ENCODE assay signal across 8 mouse cellular contexts in genomic region chr2:18064356-18064858, GRCm38 (mm10). TPM values are rescaled to one million over a fixed set of nuclear protein-coding genes. Genes with fewer than 3 reads are reported as not detected.
DNase-seq lines count a peak whose midpoint lies in the region; ATAC-seq lines count a peak whose summit lies in the region.

No protein-coding gene starts in this region.

- H3K4me3 ChIP-seq in embryonic facial prominence, embryonic 10.5 days: peak overlapping the region; percentile 92
- H3K4me3 ChIP-seq in limb, embryonic 12.5 days (replicated peaks): peak overlapping the region; percentile 81
- H3K4me3 ChIP-seq in midbrain, embryonic 14.5 days (replicated peaks; ENCODE audit: low read depth, low read length): peak overlapping the region; percentile 81

- peak overlapping the region; percentile 100 for H3K27ac ChIP-seq in embryonic facial prominence, embryonic 10.5 days (replicated peaks)
- peak overlapping the region; percentile 100 for H3K27ac ChIP-seq in limb, embryonic 12.5 days
- peak overlapping the region; percentile 100 for H3K27ac ChIP-seq in midbrain, embryonic 14.5 days (replicated peaks; ENCODE audit: low read depth, low read length)

- peak; percentile 96 for ATAC-seq in limb, embryonic 12.5 days (ENCODE audit: insufficient number of reproducible peaks, insufficient read depth, low FRiP score, low TSS enrichment, low read depth)
- ATAC-seq in midbrain, embryonic 14.5 days (ENCODE audit: low FRiP score, low TSS enrichment): peak; percentile 95

- H3K9ac ChIP-seq in limb, embryonic 12.5 days (replicated peaks): peak overlapping the region; percentile 99
- H3K9ac ChIP-seq in midbrain, embryonic 14.5 days (replicated peaks; ENCODE audit: low read length): peak overlapping the region; percentile 92

- H3K27me3 ChIP-seq in embryonic facial prominence, embryonic 10.5 days (replicated peaks; ENCODE audit: low read depth, poor library complexity, severe bottlenecking): no peaks in the 10 kb centered on the region
- H3K27me3 ChIP-seq in limb, embryonic 12.5 days: no peaks in the 10 kb centered on the region
- H3K27me3 ChIP-seq in midbrain, embryonic 14.5 days (ENCODE audit: control insufficient read depth, insufficient read depth, low read length): no peaks in the 10 kb centered on the region

- peaks cover 27% of the 10 kb centered on the region for H3K36me3 ChIP-seq in embryonic facial prominence, embryonic 10.5 days (replicated peaks)
- H3K36me3 ChIP-seq in limb, embryonic 12.5 days: peaks cover 8% of the 10 kb centered on the region
- H3K36me3 ChIP-seq in midbrain, embryonic 14.5 days (ENCODE audit: control insufficient read depth, insufficient read depth, low read length): peaks cover 10% of the 10 kb centered on the region

- 0% methylated on average over 58 of the region's 58 CpGs for WGBS in embryonic facial prominence, embryonic 10.5 days
- under 1% methylated on average over 47 of the region's 58 CpGs for WGBS in limb, embryonic 12.5 days
- WGBS in midbrain, embryonic 14.5 days: under 1% methylated on average over 36 of the region's 58 CpGs

- H3K9me3 ChIP-seq in embryonic facial prominence, embryonic 10.5 days: no peaks in the 10 kb centered on the region
- no peaks in the 10 kb centered on the region for H3K9me3 ChIP-seq in limb, embryonic 12.5 days
- H3K9me3 ChIP-seq in midbrain, embryonic 14.5 days (ENCODE audit: control insufficient read depth, low read length): no peaks in the 10 kb centered on the region

- H3K4me1 ChIP-seq in embryonic facial prominence, embryonic 10.5 days: peaks cover 44% of the 10 kb centered on the region
- H3K4me1 ChIP-seq in limb, embryonic 12.5 days (replicated peaks): peaks cover 12% of the 10 kb centered on the region
- H3K4me1 ChIP-seq in midbrain, embryonic 14.5 days (ENCODE audit: control insufficient read depth, insufficient read depth, low read length): peaks cover 8% of the 10 kb centered on the region

- DNase-seq in layer of hippocampus, adult 11-12 months (ENCODE audit: low spot score): peak; percentile 92
- no peak for DNase-seq in layer of hippocampus, adult 9-10 months (ENCODE audit: low spot score)
- peak; percentile 97 for DNase-seq in embryonic facial prominence, embryonic 10.5 days (ENCODE audit: low spot score)
- peak; percentile 100 for DNase-seq in heart, adult 11 months
- DNase-seq in kidney, adult 18-20 months: peak; percentile 91
- DNase-seq in midbrain, embryonic 14.5 days: peak; percentile 97
- peak; percentile 87 to 89 for DNase-seq in spleen, adult 18-20 months

- peak overlapping the region; percentile 91 for H3K4me2 ChIP-seq in limb, embryonic 12.5 days
- peak overlapping the region; percentile 86 for H3K4me2 ChIP-seq in midbrain, embryonic 14.5 days (ENCODE audit: low read length)

RNA-seq across cellular contexts. Expression of gene Mllt10, which starts 9.4 kb away (rescaled TPM):
- 64.4 and 65.5 TPM in 2 replicates for polyA plus RNA-seq in embryonic facial prominence, embryonic 10.5 days (2016; fragmentation: Nextera tagmentation; extraction: Ambion mirVana)
- polyA plus RNA-seq in limb, embryonic 12.5 days (2016; fragmentation: Nextera tagmentation; extraction: Ambion mirVana): 67.7 and 77.6 TPM in 2 replicates
- polyA plus RNA-seq in midbrain, embryonic 14.5 days (2014; fragmentation: Nextera tagmentation; extraction: Ambion mirVana): 33.5 and 40.1 TPM in 2 replicates

RNA-seq across cellular contexts. Expression of gene Skida1, which starts 15.6 kb away (rescaled TPM):
- polyA plus RNA-seq in embryonic facial prominence, embryonic 10.5 days (2016; fragmentation: Nextera tagmentation; extraction: Ambion mirVana): 15.5 and 16.6 TPM in 2 replicates
- polyA plus RNA-seq in limb, embryonic 12.5 days (2016; fragmentation: Nextera tagmentation; extraction: Ambion mirVana): 13.9 and 14.0 TPM in 2 replicates
- polyA plus RNA-seq in midbrain, embryonic 14.5 days (2014; fragmentation: Nextera tagmentation; extraction: Ambion mirVana): 9.1 and 9.4 TPM in 2 replicates

RNA-seq across cellular contexts. Expression of gene A930004D18Rik, which starts 26.9 kb away (rescaled TPM):
- polyA plus RNA-seq in embryonic facial prominence, embryonic 10.5 days (2016; fragmentation: Nextera tagmentation; extraction: Ambion mirVana): 12.7 and 17.7 TPM in 2 replicates
- 19.9 and 20.3 TPM in 2 replicates for polyA plus RNA-seq in limb, embryonic 12.5 days (2016; fragmentation: Nextera tagmentation; extraction: Ambion mirVana)
- 7.9 and 9.2 TPM in 2 replicates for polyA plus RNA-seq in midbrain, embryonic 14.5 days (2014; fragmentation: Nextera tagmentation; extraction: Ambion mirVana)
